Mouse (Mus musculus) adrenal gland, adult 18-20 months (tissue): ENCODE data around the gene Fam57b. TPM values are rescaled to one million over a fixed set of nuclear protein-coding genes. Genes with fewer than 3 reads are reported as not detected.

ENCODE experiments used
- DNase-seq, 2 experiments: peaks; one replicate each; pipeline ENCODE4 v3.0.0; 2021 to 2022; ENCODE audit warnings: low spot score in 2 of 2
- long read RNA-seq, 2 experiments: library from polyadenylated mRNA; stranded (forward); transcript quantifications; one replicate each; pipeline ENCODE4 v2.0.0; 2021
- total RNA-seq, 2 experiments: library from RNA; stranded (reverse); gene quantifications; 1 replicate in 1 of 2; 2 replicates in 1 of 2; pipeline ENCODE4 v1.2.3; 2021

Gene Fam57b
- 10 to 100 TPM; 17.1 to 63.4 TPM for total RNA-seq
- long read RNA-seq, experiment 1, partial matches to known transcripts = 1 of 25 reads
- long read RNA-seq, experiment 1, other reads (novel, unspliced or antisense) = 21 of 25 reads
- long read RNA-seq, experiment 2, partial matches to known transcripts = 9 of 19 reads
- long read RNA-seq, experiment 2, other reads (novel, unspliced or antisense) = 9 of 19 reads

GRCm38 (mm10) chr7:126797411-126798126, at the start of gene Fam57b:
Fam57b (plus strand) TSS chr7:126797668.
- DNase-seq = no peak

GRCm38 (mm10) chr7:126748824-126749223, 48.6 kb upstream of the Fam57b start:
- DNase-seq = no peak

GRCm38 (mm10) chr7:126749582-126750343, 47.7 kb upstream of the Fam57b start:
- no peak for DNase-seq

- peak; percentile 68 to 75 for DNase-seq
These were observed 42.6 kb upstream of the Fam57b start for GRCm38 (mm10) chr7:126754866-126755265.

- DNase-seq = no peak
These were observed 38.9 kb upstream of the Fam57b start for GRCm38 (mm10) chr7:126758539-126758938.

GRCm38 (mm10) chr7:126759050-126759671, 38.3 kb upstream of the Fam57b start, which contains the start of gene Mapk3:
Mapk3 (plus strand) TSS chr7:126759601.
- peak; percentile 85 to 90 for DNase-seq

GRCm38 (mm10) chr7:126759672-126760390, 37.6 kb upstream of the Fam57b start:
- DNase-seq = no peak

GRCm38 (mm10) chr7:126760391-126760802, 37.1 kb upstream of the Fam57b start:
- no peak for DNase-seq

GRCm38 (mm10) chr7:126760956-126761355, 36.5 kb upstream of the Fam57b start:
- DNase-seq = no peak

GRCm38 (mm10) chr7:126761529-126762067, 35.9 kb upstream of the Fam57b start:
- no peak for DNase-seq

- DNase-seq = no peak
These were observed 34.9 kb upstream of the Fam57b start for GRCm38 (mm10) chr7:126762471-126763008.

GRCm38 (mm10) chr7:126765540-126765939, 31.9 kb upstream of the Fam57b start:
- no peak for DNase-seq

GRCm38 (mm10) chr7:126766201-126766600, 31.3 kb upstream of the Fam57b start, which contains the start of gene Gdpd3:
Gdpd3 (plus strand) TSS chr7:126766334.
- DNase-seq = no peak

- DNase-seq = no peak
These were observed 30.5 kb upstream of the Fam57b start for GRCm38 (mm10) chr7:126767001-126767400.

- DNase-seq = no peak
These were observed 26.7 kb upstream of the Fam57b start for GRCm38 (mm10) chr7:126770784-126771183.

- DNase-seq = no peak
These were observed 24.1 kb upstream of the Fam57b start for GRCm38 (mm10) chr7:126773351-126773750.

GRCm38 (mm10) chr7:126774463-126774862, 23.0 kb upstream of the Fam57b start:
- DNase-seq = no peak

GRCm38 (mm10) chr7:126775185-126775977, 22.1 kb upstream of the Fam57b start:
- no peak for DNase-seq

- no peak for DNase-seq
These were observed 21.6 kb upstream of the Fam57b start for GRCm38 (mm10) chr7:126775978-126776234.
